Mouse (Mus musculus) right cerebral cortex, postnatal 36 days (tissue): ENCODE measurements at regions not wholly inside any gene's neighbourhood (a gene's known extent, or its start where the extent isn't known, plus 50 kb on each side); places are given as distances from the start of the nearest gene placed in this dataset.
"Not testable (repeated sequence)": the region's sequence is repeated elsewhere in the genome, so short reads cannot be mapped to it uniquely, and the experiment has no call there.

Experiments used
- DNase-seq, 2 experiments: peaks; one replicate each; pipeline ENCODE4 v3.0.0; 2022; ENCODE audit warnings: low spot score in 2 of 2, mixed read lengths in 1 of 2

DNA sequence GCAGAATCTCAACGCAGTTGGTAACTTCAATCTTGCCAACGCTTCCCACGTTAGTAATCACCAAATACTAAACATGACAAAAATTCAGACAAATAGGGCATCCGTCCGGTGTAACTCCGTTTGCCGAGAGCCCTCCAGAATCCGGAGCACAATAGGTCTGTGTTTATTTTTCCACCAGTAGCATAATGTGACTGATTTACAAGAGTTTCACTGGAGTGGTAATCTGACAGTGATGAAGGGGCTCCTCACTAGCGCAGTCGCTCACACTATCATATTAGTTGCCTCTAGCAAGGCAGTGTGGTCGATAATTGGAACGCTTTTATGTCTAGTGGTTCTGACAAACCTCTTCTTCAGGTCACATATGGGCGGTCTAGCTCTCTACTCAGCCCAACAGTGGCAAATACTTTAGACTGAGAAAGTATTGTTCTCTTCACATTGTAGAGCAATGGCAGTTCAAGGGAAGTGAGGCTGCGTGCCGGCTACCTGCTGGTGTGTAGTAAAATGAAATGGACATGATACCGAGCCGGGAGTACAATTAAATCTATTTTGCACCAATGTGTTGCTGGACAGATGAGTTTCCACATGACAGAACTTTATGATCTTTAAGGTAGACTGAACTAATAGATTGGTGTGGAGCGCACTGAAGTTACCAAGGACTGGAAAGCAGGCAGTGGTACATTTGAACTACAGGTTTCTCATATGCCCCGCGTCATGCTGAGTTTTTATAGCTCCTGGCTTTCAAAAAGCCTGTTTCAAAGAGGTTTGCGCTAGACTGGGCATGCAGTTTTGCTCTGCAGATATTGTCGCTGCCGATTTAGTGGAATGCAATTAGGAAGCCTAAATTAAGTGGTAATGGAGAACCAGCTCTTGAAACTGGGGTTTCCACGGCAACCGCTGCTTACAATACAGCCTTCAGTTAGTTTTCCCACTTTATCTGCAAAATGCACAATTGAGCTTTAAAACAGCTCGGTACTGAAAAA is 155.7 kb upstream of the Pou3f3 start:
- DNase-seq: peak; percentile 18 to 41

DNA sequence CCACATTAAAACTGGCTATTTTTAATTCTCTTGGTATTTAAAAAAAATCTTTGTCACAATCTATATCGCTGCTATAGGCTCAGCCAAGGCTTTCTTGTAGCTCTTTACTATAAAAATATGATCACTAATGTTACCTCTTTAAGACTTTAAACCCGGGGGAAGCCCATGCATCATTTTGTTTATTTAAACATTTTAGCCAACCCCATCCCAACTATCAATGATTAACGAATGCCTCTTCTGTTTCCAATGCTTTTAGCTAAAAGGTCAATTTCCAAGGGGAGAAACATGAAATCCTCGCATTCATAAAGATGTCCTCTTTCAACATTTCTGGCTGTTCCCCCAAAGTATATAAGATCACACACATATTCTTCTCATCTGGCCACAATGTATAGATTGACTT is 153.6 kb upstream of the Pou3f3 start:
- DNase-seq: no peak

DNA sequence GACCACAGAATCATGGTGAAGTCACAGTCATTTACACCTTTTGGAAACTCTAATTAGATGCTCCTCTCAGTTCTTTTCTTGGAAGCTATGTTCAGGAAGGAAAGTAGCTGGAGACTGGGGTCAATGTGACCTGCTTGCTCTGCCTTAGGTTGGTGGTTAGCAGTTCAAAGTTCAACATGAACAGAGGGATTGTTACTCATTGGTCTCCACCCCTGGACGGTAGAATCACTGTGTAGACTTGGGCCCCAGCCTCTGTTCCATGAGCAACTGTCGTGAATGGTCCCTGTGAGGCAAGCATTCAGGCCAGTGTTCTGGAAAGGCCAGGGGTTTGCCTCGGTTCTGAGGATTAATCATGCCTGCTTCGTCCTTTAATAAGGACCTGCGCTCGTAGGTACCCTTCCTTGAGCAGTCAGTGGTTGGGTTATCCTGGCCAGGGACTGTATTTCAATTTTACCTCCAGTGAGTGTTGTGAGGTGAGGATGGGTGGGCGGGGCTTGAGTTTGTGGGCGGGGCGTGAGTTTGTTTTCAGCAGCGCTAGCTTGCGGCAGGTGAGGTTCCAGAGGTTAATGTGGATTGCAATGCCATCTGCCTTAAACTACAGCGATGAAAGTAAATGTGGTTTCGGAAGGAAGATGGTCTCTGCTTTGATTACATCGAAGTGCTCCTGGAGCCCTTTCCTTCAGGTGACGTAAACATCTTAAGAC is 152.6 kb upstream of the Pou3f3 start:
- no peak for DNase-seq

DNA sequence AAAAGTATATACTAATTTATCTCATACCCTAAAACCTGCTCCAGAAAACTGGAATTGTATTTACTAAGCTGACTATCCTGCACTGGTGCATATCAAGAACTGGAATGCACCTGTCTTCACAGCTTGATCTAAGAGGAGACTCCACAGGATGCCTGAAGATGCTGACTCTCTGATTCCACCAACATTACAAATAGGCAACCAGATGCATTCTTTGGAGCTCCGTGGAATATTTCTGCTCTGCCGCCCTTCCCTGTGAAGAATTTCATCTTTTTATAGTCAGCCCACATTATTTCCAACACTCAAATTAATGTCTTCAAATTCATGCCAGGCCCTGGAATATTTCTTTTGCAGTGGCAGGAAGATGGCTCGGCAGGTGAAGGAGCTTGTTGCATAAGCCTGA is 148.7 kb upstream of the Pou3f3 start:
- DNase-seq: no peak

DNA sequence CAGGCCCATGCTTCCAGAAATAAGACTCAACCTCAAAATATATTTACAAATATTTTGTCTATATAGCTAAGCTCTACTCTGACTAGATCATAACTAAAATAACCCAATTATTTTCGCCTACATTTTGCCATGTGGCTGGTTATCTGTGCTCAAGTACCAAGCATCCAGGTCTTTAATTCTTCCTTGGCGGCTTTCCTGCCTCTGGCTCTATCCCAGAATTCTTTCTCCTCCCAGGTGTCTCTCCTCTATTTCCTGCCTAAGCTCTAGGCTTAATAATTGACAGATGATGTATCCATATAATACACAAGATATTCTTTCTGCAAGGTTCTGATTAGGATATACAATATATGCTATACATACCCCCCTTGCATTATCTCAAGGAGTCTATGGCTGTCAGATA is 138.3 kb upstream of the Pou3f3 start:
- no peak for DNase-seq

DNA sequence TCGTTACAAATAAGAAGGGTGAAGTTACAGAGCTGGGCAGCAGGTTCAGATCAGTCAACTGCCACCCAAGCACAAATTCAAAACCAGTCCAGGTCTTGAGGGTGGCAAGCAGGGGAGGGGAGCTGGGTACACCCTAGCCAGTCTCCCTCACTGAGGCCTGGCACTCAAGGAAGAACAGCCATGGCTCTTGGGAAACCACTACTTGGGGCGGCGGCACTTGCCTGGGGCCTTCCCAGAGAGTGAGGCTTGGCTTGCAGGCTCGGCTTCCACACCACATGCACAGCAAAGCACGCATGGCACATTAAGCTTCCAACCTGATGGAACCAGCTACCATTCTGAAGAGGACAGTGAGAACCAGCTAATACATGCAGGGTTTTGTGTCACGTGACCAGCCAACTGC is 127.9 kb upstream of the Pou3f3 start:
- DNase-seq: no peak

DNA sequence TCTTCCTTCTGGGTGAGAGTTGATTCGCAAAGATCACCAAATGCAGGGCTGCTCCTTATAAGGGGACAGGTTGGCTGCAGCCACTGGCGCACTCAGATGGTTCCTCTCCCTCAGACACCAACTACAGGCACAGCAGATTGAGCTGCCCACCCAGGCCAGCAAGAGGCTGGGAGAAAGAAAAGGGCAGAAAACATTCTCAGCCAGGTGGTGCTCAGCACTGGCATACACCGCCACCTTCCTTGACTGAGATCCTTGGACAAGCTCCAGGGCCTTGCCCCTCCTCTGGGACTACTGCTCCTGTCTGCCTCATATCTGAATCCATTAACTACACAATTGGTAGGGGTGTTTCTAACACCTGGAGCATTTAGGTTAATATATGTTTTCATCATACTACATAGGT is 110.4 kb upstream of the Pou3f3 start:
- DNase-seq: no peak

DNA sequence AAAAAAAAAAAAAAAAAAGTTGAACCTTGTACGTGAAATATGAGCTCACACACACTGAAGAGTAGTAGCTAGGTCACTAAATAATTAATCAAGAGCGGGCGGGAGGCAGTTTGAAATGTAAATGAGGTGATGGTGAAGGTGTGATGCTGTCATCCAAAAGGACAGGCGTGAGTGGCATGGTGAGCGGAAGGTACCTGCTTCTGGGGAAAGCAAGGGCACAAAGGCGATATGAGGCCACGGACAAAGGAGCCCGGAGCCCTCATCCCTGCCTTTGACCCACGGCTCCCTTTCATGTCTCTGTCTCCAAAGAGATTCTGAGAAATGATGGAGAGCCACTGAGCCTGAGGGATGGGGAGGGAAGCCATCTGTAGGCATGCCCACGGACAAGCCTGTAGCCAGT is 107.1 kb upstream of the Pou3f3 start:
- no peak for DNase-seq

DNA sequence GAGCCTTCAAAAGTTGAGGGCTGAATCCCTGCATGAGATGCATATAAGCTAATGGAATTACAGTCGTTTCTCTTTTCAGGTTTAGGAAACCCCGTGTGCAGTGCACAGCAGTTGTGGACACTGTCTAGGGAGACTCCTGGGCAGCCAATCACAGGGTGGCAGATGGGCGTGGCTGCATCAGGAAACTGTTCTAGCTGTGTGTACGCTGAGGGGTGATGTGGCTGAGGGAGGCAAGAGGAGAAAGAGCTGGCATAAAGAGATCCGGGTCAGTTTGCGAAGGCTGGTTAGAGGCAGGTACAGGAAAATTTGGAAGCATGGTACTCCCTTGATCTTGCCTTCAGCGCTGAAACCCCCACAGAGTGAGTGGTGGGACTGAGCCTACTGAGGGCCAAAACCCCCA is 106.1 kb upstream of the Pou3f3 start:
- no peak for DNase-seq

DNA sequence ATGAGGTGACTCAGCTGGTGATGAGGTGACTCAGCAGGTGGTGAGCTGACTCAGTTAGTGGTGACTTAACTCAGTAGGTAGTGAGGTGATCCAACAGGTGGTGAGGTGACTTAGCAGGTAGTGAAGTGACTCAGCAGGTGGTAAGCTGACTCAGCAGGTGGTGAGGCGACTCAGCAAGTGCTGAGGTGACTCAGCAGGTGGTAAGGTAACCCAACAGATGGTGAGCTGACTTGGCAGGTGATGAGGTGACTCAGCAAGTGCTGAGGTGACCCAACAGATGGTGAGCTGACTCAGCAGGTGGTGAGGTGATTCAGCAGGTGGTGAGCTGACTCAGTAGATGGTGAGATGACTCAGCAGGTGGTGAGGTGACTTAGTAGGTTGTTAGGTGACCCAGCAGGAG is 103.7 kb upstream of the Pou3f3 start:
- DNase-seq: peak in 1 of 2 experiments; percentile 11

DNA sequence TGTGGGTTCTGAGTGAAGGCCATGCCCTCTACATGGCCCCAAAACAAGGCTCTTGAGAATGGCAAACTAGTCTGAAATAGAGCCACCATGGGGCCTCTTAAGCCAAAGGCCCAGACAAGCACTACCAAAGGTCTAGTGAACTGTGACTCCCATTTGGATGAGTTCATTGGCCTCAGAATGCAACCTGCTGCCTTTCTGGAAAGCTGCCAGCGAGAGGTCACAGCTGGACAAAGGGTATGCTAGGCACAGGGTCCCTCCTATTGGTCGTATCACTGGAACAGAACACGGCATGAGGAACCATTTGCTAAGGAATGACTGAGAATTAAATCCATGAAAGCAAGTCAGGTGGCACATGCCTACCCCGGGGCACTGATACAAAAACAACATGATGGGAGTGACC is 98.5 kb upstream of the Pou3f3 start:
- no peak for DNase-seq

DNA sequence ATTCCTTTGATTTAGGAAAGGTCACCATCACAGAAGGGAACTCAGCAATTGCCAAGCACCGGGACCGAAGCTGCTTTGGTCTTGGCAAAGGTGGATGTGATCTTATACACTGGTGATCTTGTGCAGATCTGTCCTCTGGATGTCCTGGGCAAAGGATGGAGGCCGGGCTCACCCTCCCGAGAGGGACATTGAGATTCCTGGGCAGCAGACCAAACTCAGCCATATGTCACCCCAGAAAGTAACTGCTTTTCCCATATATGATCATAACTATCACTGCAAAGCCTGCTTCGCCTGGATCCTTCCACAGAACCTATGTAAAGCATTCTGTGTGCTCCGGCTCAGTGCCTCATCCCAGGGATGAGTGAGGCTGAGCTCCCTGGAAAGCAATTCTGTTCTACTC is 96.3 kb upstream of the Pou3f3 start:
- no peak for DNase-seq

DNA sequence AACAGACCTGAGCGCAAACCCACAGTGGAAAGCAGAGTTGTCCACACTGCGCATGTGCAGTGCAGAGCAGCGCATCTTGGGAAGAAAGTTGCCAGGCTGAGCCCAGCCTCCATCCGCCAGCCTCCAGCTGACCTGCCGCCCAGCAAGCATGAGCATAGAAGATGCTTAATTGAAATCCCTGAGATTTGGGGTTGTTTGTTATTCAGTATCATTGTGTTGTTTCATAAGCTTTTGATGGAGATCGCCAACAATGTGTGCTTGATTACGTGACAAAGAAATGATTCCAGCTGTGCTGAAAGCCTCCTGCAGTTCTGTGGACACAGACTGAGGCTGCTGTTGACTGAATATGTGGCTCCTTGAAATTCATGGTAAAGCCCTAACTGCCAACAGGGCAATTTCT is 89.3 kb upstream of the Pou3f3 start:
- no peak for DNase-seq

DNA sequence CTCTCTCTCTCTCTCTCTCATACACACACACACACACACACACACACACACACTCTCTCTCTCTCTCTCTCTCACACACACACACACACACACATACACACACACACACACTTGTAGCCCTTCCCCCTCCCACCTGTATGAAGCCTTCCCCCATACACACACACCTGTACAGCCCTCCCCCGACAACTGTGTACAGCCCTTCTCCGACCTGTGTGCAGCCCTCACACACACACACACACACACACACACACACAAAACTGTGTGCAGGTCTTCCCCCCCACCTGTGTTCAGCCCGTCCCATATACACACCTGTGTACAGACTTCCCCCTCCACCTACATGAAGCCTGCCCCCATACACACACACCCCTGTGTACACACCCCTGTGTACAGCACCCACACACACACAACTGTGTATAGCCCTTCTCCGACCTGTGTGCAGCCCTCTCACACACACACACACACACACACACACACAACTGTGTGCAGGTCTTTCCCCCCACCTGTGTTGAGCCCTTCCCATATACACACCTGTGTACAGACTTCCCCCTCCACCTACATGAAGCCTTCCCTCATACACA is 88.0 kb upstream of the Pou3f3 start:
- not testable (repeated sequence) for DNase-seq

DNA sequence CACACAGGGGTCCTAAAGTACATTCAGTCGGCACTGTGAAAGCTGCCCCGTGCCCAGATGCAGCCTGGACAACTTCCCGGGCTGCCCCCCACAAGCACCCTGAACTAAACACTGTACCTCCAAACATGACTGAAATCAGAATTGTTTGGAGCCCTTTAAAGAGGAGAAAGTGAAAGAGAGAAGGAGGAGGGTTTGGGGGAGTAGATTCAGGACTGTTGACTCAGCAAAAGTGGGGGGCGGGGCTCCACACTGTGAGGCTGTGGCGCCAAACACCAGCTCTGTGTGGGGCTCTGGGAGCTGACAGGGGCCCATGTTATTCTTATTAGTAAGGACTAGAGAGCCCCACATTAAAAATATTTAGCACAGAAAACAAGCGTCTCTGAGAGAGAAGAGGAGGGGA is 71.8 kb upstream of the Pou3f3 start:
- no peak for DNase-seq

DNA sequence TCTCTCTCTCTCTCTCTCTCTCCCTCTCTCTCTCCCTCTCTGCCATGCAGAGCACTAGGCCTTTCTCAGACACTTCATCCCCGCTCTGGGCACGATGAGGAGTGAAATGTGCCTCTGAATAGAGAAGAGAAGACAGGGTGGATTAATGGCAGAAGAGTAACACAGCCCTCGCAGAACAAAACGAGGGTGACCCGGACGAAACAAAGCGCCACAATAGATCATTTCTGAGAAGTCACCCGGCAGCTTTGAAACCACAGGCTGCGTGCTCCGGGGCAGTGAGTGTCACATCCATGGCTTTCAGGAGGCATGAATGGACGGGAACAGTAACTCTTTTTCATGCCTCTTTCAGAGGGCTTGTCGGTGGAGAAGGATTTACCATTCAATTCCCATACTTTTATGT is 66.8 kb upstream of the Pou3f3 start:
- DNase-seq: no peak

DNA sequence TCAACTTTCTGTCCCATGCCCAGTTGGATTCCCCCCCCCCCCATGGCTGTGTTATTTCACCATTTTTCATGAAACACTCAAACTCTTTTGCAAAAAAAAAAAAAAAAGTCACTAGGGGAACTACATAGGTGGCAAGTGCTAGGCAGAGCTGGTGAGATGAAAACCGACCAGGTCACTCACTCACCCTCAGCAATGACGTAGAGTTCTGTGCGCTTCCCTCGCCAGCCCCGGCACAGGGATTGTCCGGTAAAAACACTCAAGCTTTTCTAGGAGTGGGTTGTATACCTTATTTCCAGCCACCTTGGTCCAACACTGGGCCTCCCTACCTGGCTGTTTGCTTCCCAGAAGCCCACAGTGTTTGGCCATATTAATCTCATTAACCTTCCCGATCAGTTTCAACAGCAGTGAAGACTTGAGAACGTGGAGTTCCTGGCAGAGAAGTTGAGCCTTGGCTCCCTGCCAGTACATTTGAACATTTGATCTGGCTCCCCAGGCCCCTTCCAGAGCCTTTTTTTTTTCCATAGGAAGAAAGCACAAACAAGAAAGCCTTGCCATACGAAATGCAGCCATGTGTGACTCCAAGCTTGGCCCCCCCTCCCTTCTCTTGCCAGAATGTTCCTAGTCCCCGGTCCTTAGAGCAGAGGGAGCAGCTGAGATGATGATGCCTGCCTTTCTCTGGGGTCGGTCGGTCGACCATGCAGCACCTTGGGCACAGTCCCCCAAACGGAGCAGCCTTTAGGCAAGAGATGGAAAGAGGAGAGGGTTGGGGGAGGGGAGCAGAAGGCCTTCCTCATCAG is 65.9 kb upstream of the Pou3f3 start:
- DNase-seq: no peak

DNA sequence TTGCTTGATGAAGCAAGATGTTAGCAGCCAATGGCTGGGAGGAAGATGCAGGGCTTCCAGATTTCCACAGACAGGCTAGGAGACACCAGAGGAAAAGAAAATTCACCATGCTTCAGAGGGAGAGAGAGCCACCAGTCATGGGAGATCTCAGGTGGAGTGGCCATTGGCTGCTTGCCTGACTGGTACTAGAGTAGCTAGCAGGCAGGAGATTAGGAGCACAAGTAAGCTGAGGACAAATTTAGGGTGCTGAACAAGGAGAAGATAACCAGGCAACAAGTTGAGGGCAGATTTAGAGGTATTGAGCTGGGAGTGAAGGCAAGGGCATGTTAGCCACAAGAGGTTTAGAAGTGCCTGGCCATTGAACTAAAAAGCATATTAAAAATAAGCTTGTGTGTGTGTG is 63.3 kb upstream of the Pou3f3 start:
- no peak for DNase-seq

DNA sequence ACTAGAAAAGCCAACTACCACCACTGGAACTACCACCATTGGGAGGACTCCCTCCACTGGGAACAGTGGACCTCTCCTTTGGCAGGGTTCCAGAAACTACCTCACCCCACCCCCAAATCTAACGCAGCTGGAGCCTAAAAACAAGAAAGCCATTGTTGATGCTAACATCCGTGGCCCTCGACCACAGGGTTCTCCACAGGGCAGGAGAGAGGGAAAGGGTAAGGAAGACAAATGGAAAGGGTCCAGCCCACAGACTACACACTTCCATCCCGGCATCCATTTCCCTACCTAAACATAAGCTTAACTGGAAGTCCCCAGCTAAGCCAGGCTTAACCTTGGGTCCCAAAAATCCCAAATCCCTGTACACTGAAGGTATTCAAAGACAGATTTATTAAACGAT is 59.0 kb upstream of the Pou3f3 start:
- no peak for DNase-seq
